Mouse (Mus musculus) mouse embryonic stem cell (cell line): Measurements from ENCODE around the gene Rgs13.

ENCODE experiments used
- in situ Hi-C, 2 experiments: fragments of 300-500 bp; cut with MboI; formaldehyde crosslinking; loops; 1 replicate in 1 of 2; 3 replicates in 1 of 2; pipeline ENCODE4 v1.14.3; 2019 to 2020; ENCODE audit warnings: low sequenced_read_pairs in 2 of 2, low pct_unique_long_range_greater_than_20kb in 1 of 2, mixed read lengths in 1 of 2; ENCODE audit not compliant: unreplicated experiment in 1 of 2

Gene Rgs13

GRCm38 (mm10) chr1:144177166-144177565 lies at the start of gene Rgs13:
TSS of gene Rgs13 (minus strand) at chr1:144177372.
- in situ Hi-C loops: no loop called here

- in situ Hi-C loops: loop anchor here in 1 of 2 experiments (25.0 kb wide), 1 partner anchor 147 kb away; no protein-coding TSS in a partner anchor
These were observed 38.1 kb upstream of the Rgs13 start for GRCm38 (mm10) chr1:144215230-144215629.

GRCm38 (mm10) chr1:144210912-144211311 lies 33.7 kb upstream of the Rgs13 start:
- in situ Hi-C loops: loop anchor here in 1 of 2 experiments (25.0 kb wide), 1 partner anchor 151 kb away; no protein-coding TSS in a partner anchor

- in situ Hi-C loops: loop anchor here in 1 of 2 experiments (25.0 kb wide), 1 partner anchor 156 kb away; no protein-coding TSS in a partner anchor
These were observed 29.3 kb upstream of the Rgs13 start for GRCm38 (mm10) chr1:144206281-144207061.

DNA sequence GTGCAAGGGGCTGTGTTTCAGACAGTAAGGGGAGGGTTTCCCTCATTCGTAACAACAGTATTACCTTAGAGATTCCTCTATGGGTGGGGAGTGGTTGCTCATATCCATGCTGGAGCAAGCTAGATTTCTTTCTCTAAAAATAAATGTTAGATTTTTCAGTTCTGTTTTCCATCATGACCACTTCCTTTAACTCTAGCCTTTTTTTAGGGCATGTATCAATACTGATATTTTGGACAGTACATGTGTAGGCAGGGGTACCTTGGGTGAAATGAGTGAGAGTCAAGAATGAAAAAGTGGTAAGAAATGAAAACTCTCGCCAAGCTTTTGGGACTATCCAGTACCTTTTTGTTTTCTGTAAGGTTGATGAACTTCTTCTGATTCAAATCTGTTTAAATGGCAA lies 27.6 kb upstream of the Rgs13 start:
- in situ Hi-C loops: loop anchor here in 1 of 2 experiments (25.0 kb wide), 1 partner anchor 158 kb away; no protein-coding TSS in a partner anchor

DNA sequence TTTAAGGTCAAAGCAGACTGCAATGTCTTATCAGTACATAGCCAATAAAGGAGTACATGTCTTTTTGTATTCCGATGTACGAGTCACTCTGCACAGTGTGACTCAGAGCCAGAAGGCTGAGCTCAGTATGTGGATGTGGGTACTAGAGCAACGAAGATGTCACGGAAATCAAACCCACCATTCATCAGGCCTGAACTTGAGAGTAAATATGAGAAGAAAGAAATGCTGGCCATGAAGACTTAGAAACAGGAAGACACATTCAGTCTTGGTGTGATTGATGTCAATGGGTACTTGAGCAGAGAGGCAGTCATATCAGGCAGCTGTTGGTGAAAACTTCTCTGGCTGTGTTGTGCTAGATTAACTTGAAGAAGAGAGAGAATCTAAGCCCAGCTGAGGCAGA lies 25.8 kb upstream of the Rgs13 start:
- in situ Hi-C loops: loop anchor here in 1 of 2 experiments (25.0 kb wide), 1 partner anchor 159 kb away; no protein-coding TSS in a partner anchor

- in situ Hi-C loops: loop anchor here in 1 of 2 experiments (25.0 kb wide), 1 partner anchor 162 kb away; no protein-coding TSS in a partner anchor
These were observed 23.3 kb upstream of the Rgs13 start for GRCm38 (mm10) chr1:144200496-144200895.

- in situ Hi-C loops: no loop called here
These were observed 22.4 kb upstream of the Rgs13 start for GRCm38 (mm10) chr1:144199538-144199937.

- in situ Hi-C loops: no loop called here
These were observed 20.5 kb upstream of the Rgs13 start for GRCm38 (mm10) chr1:144197684-144198083.

- in situ Hi-C loops: no loop called here
These were observed 9.7 kb upstream of the Rgs13 start for GRCm38 (mm10) chr1:144186655-144187396.

- in situ Hi-C loops: no loop called here
These were observed 8.0 kb upstream of the Rgs13 start for GRCm38 (mm10) chr1:144184955-144185715.

- in situ Hi-C loops: no loop called here
These were observed 6.5 kb upstream of the Rgs13 start for GRCm38 (mm10) chr1:144183622-144184021.

- in situ Hi-C loops: no loop called here
These were observed 2.4 kb upstream of the Rgs13 start for GRCm38 (mm10) chr1:144179559-144179958.

DNA sequence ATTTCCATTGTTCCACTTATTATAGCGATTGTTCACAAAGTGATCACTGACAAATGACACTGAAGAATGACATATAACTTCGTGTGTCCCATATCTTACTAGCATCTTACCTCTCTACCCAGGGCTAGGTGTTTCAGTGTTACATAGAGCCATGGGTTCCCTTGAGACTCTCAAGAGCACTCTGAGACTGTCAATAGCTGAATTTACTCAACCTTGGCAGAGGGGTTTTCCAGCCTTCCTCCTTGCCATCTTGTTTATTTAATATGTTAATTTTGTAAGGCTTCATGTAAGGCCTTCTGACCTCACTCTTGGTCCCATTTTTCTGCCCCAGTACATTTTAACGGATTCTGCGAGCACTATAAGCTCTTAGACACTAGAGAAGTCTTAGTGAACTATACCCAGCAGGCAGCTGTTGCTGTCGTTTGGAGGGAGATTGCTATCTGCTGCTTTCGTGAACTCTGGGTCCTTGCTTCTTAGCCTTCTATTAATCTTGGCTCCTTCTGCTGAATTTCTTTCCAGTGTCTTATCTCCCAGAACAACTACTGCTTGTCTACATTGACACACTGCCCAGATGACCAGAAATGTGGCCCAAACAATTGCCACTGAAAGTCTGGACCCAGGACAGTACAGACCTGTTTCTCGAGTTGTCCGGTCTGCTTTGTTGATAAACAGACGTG lies 1.2 kb upstream of the Rgs13 start:
- in situ Hi-C loops: no loop called here

DNA sequence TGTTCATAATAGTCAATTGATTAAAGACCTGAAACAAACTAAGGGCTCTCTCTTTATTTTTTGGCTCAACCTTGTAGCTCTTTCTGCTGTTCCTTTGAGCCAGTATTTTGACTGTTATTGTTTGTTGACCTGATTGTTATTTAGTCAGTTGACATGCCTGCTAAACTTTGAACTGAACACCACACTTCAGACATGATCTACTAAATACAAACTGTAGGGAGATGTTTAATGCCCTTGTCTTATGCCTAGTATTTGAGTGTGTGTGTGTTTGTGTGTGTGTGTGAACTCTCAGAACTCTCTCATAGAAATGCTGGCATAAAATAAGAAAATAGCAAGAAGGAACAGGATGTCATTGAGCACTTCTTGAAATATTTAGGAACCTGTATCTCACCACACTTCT lies 448 bp upstream of the Rgs13 start:
- in situ Hi-C loops: no loop called here

GRCm38 (mm10) chr1:144174760-144175159 lies 2.4 kb downstream of the Rgs13 start:
- in situ Hi-C loops: no loop called here

GRCm38 (mm10) chr1:144173568-144174036 lies 3.6 kb downstream of the Rgs13 start:
- in situ Hi-C loops: no loop called here

- in situ Hi-C loops: no loop called here
These were observed 8.3 kb downstream of the Rgs13 start for GRCm38 (mm10) chr1:144168921-144169320.
